Mouse (Mus musculus) heart, embryonic 11.5 days (tissue): ENCODE measurements around the gene Setmar. TPM values are rescaled to one million over a fixed set of nuclear protein-coding genes. Genes with fewer than 3 reads are reported as not detected.

Experiments
- ATAC-seq: fragments of 200-750 bp; cut with Nextera tagmentation; replicated peaks from 2 replicates; pipeline ENCODE4 v1.8.0; 2017; ENCODE audit warnings: moderate library complexity; ENCODE audit not compliant: insufficient number of reproducible peaks, low FRiP score, low TSS enrichment
- H3K27ac ChIP-seq: fragments of 300-500 bp; sonication (generic); 2 replicates; pipeline ENCODE4 v1.5.1; 2014; ENCODE audit warnings: mild to moderate bottlenecking, low read depth, low read length
- H3K27me3 ChIP-seq: fragments of 300-500 bp; sonication (generic); 2 replicates; pipeline ENCODE4 v1.6.1; 2014; ENCODE audit warnings: mild to moderate bottlenecking, low read length, mixed read lengths; ENCODE audit not compliant: control insufficient read depth, insufficient read depth
- H3K36me3 ChIP-seq: fragments of 300-500 bp; sonication (generic); 2 replicates; pipeline ENCODE4 v1.6.1; 2014; ENCODE audit warnings: mild to moderate bottlenecking, low read length, moderate library complexity, mixed read lengths; ENCODE audit not compliant: control insufficient read depth, insufficient read depth
- H3K4me1 ChIP-seq: fragments of 300-500 bp; sonication (generic); 2 replicates; pipeline ENCODE4 v1.6.1; 2014; ENCODE audit warnings: low read length; ENCODE audit not compliant: control insufficient read depth, insufficient read depth
- H3K4me2 ChIP-seq: fragments of 300-500 bp; sonication (generic); 2 replicates; pipeline ENCODE4 v1.6.1; 2014; ENCODE audit warnings: mild to moderate bottlenecking, moderate library complexity
- H3K4me3 ChIP-seq: fragments of 300-500 bp; sonication (generic); 2 replicates; pipeline ENCODE4 v1.5.1; 2014; ENCODE audit warnings: low read depth, low read length
- H3K9ac ChIP-seq: fragments of 300-500 bp; sonication (generic); 2 replicates; pipeline ENCODE4 v1.6.1; 2014; ENCODE audit warnings: mild to moderate bottlenecking, low read depth, low read length, moderate library complexity
- H3K9me3 ChIP-seq: fragments of 300-500 bp; sonication (generic); replicated peaks from 2 replicates; pipeline ENCODE4 v1.6.1; 2016; ENCODE audit warnings: low read length; ENCODE audit not compliant: control insufficient read depth
- WGBS: fragments of 180-500 bp; shearing (Covaris S2); extraction: QIAGEN DNeasy Blood & Tissue Kit; methylation state at CpG from one replicate; pipeline ENCODE4 v1.1.7; 2014; ENCODE audit not compliant: insufficient replicate concordance; 5-methylcytosine and 5-hydroxymethylcytosine counted together
- polyA plus RNA-seq: library from polyadenylated mRNA; unstranded; fragments of >200 nt; fragmentation: Nextera tagmentation; extraction: Ambion mirVana; gene quantifications from 2 replicates; pipeline ENCODE4 v1.2.1, GENCODE M21; 2014

Setmar gene
- polyA plus RNA-seq, 1 experiment from 2014 or later: 6.6 TPM

DNA sequence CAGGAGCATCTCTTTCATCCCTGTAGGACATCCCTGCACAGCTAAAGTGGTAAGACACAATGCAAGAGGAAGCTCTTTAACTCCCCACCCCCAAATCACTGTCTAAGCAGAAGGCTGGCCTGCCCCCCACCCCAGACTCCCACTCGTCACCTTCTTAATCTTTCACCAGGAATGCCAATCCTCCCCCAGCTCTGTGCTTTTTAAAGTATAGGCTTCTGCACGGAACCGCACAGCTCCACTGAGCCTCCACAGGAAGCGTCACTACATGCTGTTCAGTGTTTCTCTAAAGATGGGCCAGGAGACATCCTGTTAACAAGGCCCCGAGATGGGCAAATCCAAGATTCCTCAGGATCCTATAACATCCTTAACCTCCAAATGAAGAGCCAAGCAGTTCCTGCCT is 8.2 kb downstream of the Setmar start:
- peaks cover 5% of the 10 kb centered on the region; the same call in 1 of the 2 replicates for H3K36me3 ChIP-seq
- no peak overlapping the region for H3K9ac ChIP-seq
- no peak overlapping the region for H3K4me3 ChIP-seq
- no peaks in the 10 kb centered on the region for H3K4me1 ChIP-seq
- H3K27me3 ChIP-seq: no peaks in the 10 kb centered on the region
- H3K4me2 ChIP-seq: no peak overlapping the region
- ATAC-seq: no peak
- 40% methylated on average over 5 of the region's 5 CpGs for WGBS
- H3K9me3 ChIP-seq: no peaks in the 10 kb centered on the region
- H3K27ac ChIP-seq: no peak overlapping the region

DNA sequence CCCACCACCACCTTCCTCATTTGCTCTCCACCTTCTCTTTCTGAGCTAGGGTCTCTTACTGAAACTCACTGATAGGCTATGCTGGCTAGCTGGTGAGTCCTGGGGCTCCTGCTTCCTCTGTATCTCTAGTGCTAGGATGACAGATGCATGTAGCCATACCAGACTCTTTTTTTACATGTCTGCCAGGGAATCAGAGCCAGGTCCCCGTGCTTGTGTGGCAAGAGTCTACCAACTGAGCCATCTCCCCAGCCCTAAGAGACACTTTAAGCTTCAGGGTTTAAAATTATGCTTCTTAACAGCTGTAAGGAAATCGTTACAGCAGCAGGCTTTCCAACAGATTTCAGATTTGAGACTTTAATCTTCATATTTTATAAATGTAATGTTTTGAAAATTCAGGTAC is 9.1 kb downstream of the Setmar start:
- ATAC-seq: no peak

DNA sequence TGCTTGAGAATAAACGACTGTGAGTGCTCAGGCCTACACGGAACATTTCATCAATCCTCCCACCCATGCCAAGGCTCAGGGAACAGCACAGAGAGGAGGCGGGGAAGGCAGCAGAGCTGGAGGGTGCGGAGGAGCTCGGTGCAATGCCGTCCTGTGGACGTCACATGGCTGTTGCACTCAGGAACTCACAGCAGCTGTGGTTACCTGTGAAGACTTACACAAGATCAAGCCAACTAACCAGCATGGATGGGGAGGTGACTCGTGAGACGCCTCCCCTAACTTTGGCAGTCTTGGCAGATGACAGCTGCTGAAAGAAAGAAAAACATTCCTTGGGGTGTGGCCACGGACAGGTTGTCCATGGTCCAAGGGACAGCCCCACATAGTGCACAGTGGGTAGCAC is 9.8 kb downstream of the Setmar start:
- no peak overlapping the region for H3K4me2 ChIP-seq
- H3K4me1 ChIP-seq: no peaks in the 10 kb centered on the region
- H3K9me3 ChIP-seq: no peaks in the 10 kb centered on the region
- ATAC-seq: no peak
- no peak overlapping the region for H3K4me3 ChIP-seq
- H3K27ac ChIP-seq: no peak overlapping the region
- H3K27me3 ChIP-seq: no peaks in the 10 kb centered on the region
- 90% methylated on average over 10 of the region's 10 CpGs for WGBS
- H3K36me3 ChIP-seq: peaks cover 5% of the 10 kb centered on the region; the same call in 1 of the 2 replicates
- H3K9ac ChIP-seq: no peak overlapping the region

More for the DNA sequence above, 9.1 kb downstream of the Setmar start:
- H3K4me2 ChIP-seq: no peak overlapping the region
- H3K4me1 ChIP-seq: no peaks in the 10 kb centered on the region
- H3K9ac ChIP-seq: no peak overlapping the region
- H3K36me3 ChIP-seq: peaks cover 5% of the 10 kb centered on the region; the same call in 1 of the 2 replicates
- H3K27ac ChIP-seq: no peak overlapping the region
- H3K4me3 ChIP-seq: no peak overlapping the region
- 88% methylated on average over 2 of the region's 2 CpGs for WGBS
- no peaks in the 10 kb centered on the region for H3K9me3 ChIP-seq
- H3K27me3 ChIP-seq: no peaks in the 10 kb centered on the region

DNA sequence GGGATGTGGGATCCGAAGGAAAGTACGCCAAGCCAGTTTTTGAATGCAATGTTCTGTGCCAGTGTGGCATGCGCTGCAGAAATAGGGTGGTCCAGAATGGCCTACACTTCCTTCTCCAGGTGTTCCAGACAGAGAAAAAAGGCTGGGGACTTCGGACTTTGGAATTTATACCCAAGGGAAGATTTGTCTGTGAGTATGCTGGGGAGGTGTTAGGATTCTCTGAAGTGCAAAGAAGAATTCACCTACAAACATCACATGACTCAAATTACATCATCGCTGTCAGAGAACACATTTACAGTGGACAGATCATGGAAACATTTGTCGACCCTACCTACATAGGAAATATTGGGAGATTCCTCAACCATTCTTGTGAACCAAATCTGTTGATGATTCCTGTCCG is 11.0 kb downstream of the Setmar start:
- H3K27me3 ChIP-seq: no peaks in the 10 kb centered on the region
- no peaks in the 10 kb centered on the region for H3K4me1 ChIP-seq
- H3K36me3 ChIP-seq: peaks cover 5% of the 10 kb centered on the region; the same call in 1 of the 2 replicates
- H3K9me3 ChIP-seq: no peaks in the 10 kb centered on the region
- no peak overlapping the region for H3K4me3 ChIP-seq
- H3K27ac ChIP-seq: no peak overlapping the region
- H3K4me2 ChIP-seq: no peak overlapping the region
- 91% methylated on average over 7 of the region's 7 CpGs for WGBS
- ATAC-seq: no peak
- no peak overlapping the region for H3K9ac ChIP-seq

DNA sequence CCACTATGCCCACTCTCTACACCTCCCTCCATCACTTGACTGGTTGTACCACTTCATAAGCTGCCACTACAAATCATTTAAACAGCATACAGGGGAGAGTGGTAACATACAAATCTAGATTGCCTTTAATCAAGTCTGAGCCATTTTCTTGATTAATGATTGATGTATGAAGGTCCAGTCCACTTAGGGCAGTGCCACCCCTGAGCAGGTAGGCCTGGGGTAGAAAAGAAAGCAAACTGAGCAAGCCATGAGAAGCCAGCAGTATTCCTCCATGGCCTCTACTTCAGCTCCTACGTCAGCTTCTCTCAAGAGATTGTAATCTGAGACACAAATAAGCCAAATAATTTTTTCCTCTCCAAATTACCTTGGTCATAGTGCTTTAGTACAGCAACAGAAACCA is 26.5 kb downstream of the Setmar start:
- no peak overlapping the region for H3K4me2 ChIP-seq
- 73% methylated on average over 1 of the region's 1 CpGs for WGBS
- H3K9ac ChIP-seq: no peak overlapping the region
- H3K27ac ChIP-seq: no peak overlapping the region
- H3K36me3 ChIP-seq: no peaks in the 10 kb centered on the region
- no peak for ATAC-seq
- H3K4me1 ChIP-seq: no peaks in the 10 kb centered on the region
- H3K4me3 ChIP-seq: no peak overlapping the region
- no peaks in the 10 kb centered on the region for H3K27me3 ChIP-seq
- no peaks in the 10 kb centered on the region for H3K9me3 ChIP-seq

DNA sequence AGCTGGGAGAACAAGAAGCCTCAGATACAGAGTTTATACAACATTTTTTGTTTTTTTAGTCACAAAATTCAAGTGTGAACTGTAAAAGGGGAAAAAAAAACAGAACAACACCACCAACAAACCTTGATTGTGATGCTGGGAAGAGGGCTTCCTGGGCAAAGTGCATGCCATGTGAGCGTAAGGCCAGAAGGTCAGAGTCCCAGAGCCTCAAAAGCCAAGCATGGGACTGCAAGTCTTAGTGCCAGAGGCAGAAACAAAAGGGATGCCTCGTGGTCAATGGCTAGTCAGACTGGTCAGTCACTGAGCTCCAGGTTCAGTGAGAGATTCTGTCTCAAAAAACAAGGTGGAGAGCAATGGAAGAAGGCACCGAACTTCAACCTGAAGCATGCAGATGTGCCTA is 27.8 kb downstream of the Setmar start:
- WGBS: 80% methylated on average over 3 of the region's 3 CpGs
- no peak overlapping the region for H3K27ac ChIP-seq
- H3K4me1 ChIP-seq: no peaks in the 10 kb centered on the region
- no peaks in the 10 kb centered on the region for H3K36me3 ChIP-seq
- H3K27me3 ChIP-seq: no peaks in the 10 kb centered on the region
- H3K9me3 ChIP-seq: no peaks in the 10 kb centered on the region
- no peak overlapping the region for H3K4me3 ChIP-seq
- H3K9ac ChIP-seq: no peak overlapping the region
- ATAC-seq: no peak
- no peak overlapping the region for H3K4me2 ChIP-seq

DNA sequence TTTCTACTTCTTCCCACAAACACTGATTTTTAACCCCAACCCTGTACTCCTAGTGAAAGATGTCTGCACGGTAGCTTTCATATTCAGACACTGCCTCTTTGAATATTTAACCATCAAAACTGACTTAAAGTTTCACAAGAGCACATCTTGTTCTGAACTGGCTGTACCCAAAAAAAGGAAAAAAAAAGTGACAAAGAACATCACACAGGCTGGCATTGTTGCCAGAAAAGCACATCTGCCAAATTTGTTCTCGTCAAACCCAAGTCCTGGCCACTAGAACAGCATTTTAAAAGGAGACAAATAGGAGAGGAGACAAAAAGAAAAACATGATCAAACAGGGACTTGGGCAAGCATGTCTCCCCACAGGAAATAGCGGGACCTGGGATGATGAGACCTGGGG is 28.6 kb downstream of the Setmar start:
- Histone ChIP-seq H3K9ac (no peak overlapping the region), H3K4me1 (no peaks in the 10 kb centered on the region), H3K27me3 (no peaks in the 10 kb centered on the region), H3K4me2 (no peak overlapping the region), H3K36me3 (no peaks in the 10 kb centered on the region), H3K9me3 (no peaks in the 10 kb centered on the region), H3K27ac (no peak overlapping the region), H3K4me3 (no peak overlapping the region)
- no peak for ATAC-seq
- 79% methylated on average over 3 of the region's 3 CpGs for WGBS

DNA sequence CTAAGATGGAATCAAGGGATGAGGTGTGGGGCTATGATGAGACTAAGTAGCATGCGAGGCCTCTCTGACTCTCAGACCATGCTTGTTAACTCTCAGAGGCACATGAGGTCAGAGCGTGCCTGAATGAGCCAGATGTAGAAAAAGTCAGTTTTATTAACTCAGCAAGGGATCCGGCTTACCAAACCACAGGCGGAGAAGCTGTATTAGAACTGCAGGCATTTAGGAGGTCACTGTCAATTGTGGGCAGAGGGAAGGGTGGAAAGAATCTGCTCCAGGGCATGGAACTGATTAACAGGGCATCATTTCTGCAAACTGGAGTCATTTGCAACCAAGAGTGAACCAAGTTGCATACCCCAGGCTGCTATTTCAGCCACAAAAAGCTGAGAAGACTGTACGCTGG is 30.6 kb downstream of the Setmar start:
- ATAC-seq: no peak
- WGBS: 82% methylated on average over 5 of the region's 5 CpGs
- Histone ChIP-seq H3K9me3 (no peaks in the 10 kb centered on the region), H3K27ac (no peak overlapping the region), H3K4me1 (no peaks in the 10 kb centered on the region), H3K4me3 (no peak overlapping the region), H3K36me3 (no peaks in the 10 kb centered on the region), H3K9ac (no peak overlapping the region), H3K4me2 (no peak overlapping the region), H3K27me3 (no peaks in the 10 kb centered on the region)

DNA sequence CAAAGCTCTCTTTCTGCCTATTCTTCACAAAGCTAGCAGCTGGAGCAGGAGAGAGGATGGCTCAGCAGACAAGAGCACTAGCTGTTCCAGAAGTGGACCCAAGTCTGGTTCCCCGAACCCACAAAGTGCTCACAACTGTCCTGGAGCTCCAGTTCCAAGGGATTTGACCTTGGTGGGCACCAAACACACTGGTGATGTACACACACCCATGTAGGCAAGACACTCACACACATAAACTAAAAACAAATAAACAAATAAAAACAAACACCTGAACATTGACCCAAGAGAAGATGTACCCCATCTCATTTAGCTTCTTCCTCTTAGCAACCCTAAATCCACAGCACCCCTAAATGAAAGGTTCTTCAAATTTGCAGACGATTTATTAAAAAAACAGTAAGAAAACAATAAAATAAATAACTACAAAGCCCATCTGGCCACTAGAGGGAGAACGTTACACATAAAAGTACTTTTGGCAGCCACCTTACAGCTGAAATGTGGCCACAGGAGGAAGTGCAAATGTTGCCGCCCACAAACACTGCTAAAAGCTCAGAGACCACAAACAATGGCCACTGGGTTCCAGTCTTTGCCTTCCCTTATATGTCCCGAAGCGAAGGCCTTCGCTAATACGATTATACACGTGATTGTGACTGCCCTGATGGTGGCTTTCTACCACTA is 33.5 kb downstream of the Setmar start:
- Histone ChIP-seq H3K27ac (no peak overlapping the region), H3K4me2 (0 out of 2 replicates have a peak overlapping the region, but pooled peaks have one; percentile 9), H3K4me3 (no peak overlapping the region), H3K4me1 (peaks cover 8% of the 10 kb centered on the region; the same call in 1 of the 2 replicates), H3K36me3 (no peaks in the 10 kb centered on the region), H3K9me3 (no peaks in the 10 kb centered on the region), H3K27me3 (no peaks in the 10 kb centered on the region), H3K9ac (0 out of 2 replicates have a peak overlapping the region, but pooled peaks have one; percentile 8)
- WGBS: 19% methylated on average over 9 of the region's 9 CpGs
- no peak for ATAC-seq
